Mouse (Mus musculus) midbrain, postnatal 0 days (tissue): ENCODE measurements around the gene Vps51. TPM values are rescaled to one million over a fixed set of nuclear protein-coding genes. Genes with fewer than 3 reads are reported as not detected.

Experiments
- ATAC-seq: fragments of 200-750 bp; cut with Nextera tagmentation; 2 replicates; pipeline ENCODE4 v1.8.0; 2017; ENCODE audit warnings: moderate number of reproducible peaks, mild to moderate bottlenecking, moderate TSS enrichment, moderate library complexity; ENCODE audit not compliant: low FRiP score
- DNase-seq: peaks from one replicate; pipeline ENCODE4 v3.0.0-alpha.2; 2015; ENCODE audit warnings: low spot score
- H3K27ac ChIP-seq: fragments of 300-500 bp; sonication (generic); 2 replicates; pipeline ENCODE4 v1.5.1; 2014; ENCODE audit warnings: low read depth, mild to moderate bottlenecking, low read length, mixed read lengths
- H3K27me3 ChIP-seq: fragments of 300-500 bp; sonication (generic); 2 replicates; pipeline ENCODE4 v1.6.1; 2014; ENCODE audit warnings: low read length, control low read depth, mixed read lengths; ENCODE audit not compliant: insufficient read depth
- H3K36me3 ChIP-seq: fragments of 300-500 bp; sonication (generic); 2 replicates; pipeline ENCODE4 v1.6.1; 2014; ENCODE audit warnings: low read length, control low read depth, mixed read lengths; ENCODE audit not compliant: insufficient read depth
- H3K4me1 ChIP-seq: fragments of 300-500 bp; sonication (generic); 2 replicates; pipeline ENCODE4 v1.6.1; 2014; ENCODE audit warnings: mild to moderate bottlenecking, control low read depth, antibody characterized with exemption, low read length, mixed read lengths; ENCODE audit not compliant: insufficient read depth
- H3K4me2 ChIP-seq: fragments of 300-500 bp; sonication (generic); 2 replicates; pipeline ENCODE4 v1.6.1; 2014; ENCODE audit warnings: low read depth, mild to moderate bottlenecking, low read length, mixed read lengths; ENCODE audit not compliant: poor library complexity, severe bottlenecking
- H3K4me3 ChIP-seq: fragments of 300-500 bp; sonication (generic); 2 replicates; pipeline ENCODE4 v1.5.1; 2014; ENCODE audit warnings: low read depth, mild to moderate bottlenecking, low read length, moderate library complexity
- H3K9ac ChIP-seq: fragments of 300-500 bp; sonication (generic); replicated peaks from 2 replicates; pipeline ENCODE4 v1.6.1; 2014; ENCODE audit warnings: mild to moderate bottlenecking, low read length, moderate library complexity, mixed read lengths; ENCODE audit not compliant: poor library complexity, severe bottlenecking
- H3K9me3 ChIP-seq: fragments of 300-500 bp; sonication (generic); 2 replicates; pipeline ENCODE4 v1.6.1; 2016; ENCODE audit warnings: low read length, control low read depth
- CTCF ChIP-seq: IDR thresholded peaks from 2 replicates; pipeline ENCODE4 v1.5.1; 2016; ENCODE audit warnings: antibody characterized with exemption, mild to moderate bottlenecking
- WGBS: fragments of 180-500 bp; shearing (Covaris S2); extraction: QIAGEN DNeasy Blood & Tissue Kit; methylation state at CpG from one replicate; pipeline ENCODE4 v1.1.7; 2014; 5-methylcytosine and 5-hydroxymethylcytosine counted together
- polyA plus RNA-seq: library from polyadenylated mRNA; unstranded; fragments of >200 nt; fragmentation: Nextera tagmentation; extraction: Ambion mirVana; gene quantifications from 2 replicates; pipeline ENCODE4 v1.2.1, GENCODE M21; 2015
- total RNA-seq: library from RNA; depleted of rRNA; stranded (reverse); fragments of >200 nt; gene quantifications from 2 replicates; pipeline ENCODE4 v1.2.3, GENCODE M21; 2014

Gene Vps51
- total and polyA plus RNA-seq, 2 experiments from 2014 or later: 92.4 to 95.7 TPM

DNA sequence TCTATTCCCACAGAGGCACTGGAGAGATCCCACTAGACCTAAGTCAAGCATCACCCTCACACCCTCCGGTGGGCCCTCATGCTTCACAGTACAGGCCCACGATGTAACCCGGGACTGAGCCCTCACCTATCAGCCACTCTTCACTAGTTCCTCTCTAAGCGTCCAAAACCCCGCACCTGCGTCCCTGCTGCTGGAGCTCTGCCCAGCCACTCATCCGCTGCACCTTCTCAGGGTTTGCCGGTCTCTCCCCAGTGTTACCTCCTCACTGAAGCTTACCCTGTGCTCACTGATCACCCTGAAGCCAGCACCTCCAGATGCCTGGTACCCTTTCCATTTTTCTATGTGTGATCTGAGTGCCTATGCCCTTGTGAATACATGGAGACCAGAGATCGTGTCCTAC lies 34.7 kb downstream of the Vps51 start:
- no peaks in the 10 kb centered on the region for H3K9me3 ChIP-seq
- DNase-seq: no peak
- peaks cover 6% of the 10 kb centered on the region for H3K4me1 ChIP-seq
- no peaks in the 10 kb centered on the region for H3K36me3 ChIP-seq
- 75% methylated on average over 9 of the region's 9 CpGs for WGBS
- H3K4me2 ChIP-seq: no peak overlapping the region
- no peak overlapping the region for H3K9ac ChIP-seq
- no peaks in the 10 kb centered on the region for H3K27me3 ChIP-seq
- H3K27ac ChIP-seq: no peak overlapping the region
- no peak overlapping the region for H3K4me3 ChIP-seq
- no peak for ATAC-seq
- TF ChIP-seq CTCF: no peak

DNA sequence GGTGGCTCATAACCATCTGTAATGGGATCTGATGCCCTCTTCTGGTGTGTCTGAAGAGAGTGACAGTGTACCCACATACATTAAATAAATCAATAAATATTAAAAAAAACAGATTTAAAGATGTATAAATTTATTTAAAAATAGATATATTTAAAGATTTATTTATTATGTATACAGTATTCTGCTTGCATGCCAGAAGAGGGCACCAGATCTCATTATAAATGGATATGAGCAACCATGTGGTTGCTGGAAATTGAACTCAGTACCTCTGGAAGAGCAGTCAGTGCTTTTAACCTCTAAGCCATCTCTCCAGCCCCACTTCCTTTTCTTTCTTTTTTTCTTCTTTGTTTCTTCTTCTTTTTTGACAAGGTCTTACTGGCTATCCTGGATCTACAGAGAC lies 37.0 kb downstream of the Vps51 start:
- Histone ChIP-seq H3K9ac (no peak overlapping the region), H3K4me3 (no peak overlapping the region), H3K27me3 (no peaks in the 10 kb centered on the region), H3K27ac (no peak overlapping the region), H3K4me1 (peaks cover under 1% of the 10 kb centered on the region; the same call in 1 of the 2 replicates), H3K4me2 (no peak overlapping the region), H3K36me3 (no peaks in the 10 kb centered on the region), H3K9me3 (no peaks in the 10 kb centered on the region)
- ATAC-seq (no peak), DNase-seq (no peak)
- peak; percentile 38 for TF ChIP-seq CTCF

DNA sequence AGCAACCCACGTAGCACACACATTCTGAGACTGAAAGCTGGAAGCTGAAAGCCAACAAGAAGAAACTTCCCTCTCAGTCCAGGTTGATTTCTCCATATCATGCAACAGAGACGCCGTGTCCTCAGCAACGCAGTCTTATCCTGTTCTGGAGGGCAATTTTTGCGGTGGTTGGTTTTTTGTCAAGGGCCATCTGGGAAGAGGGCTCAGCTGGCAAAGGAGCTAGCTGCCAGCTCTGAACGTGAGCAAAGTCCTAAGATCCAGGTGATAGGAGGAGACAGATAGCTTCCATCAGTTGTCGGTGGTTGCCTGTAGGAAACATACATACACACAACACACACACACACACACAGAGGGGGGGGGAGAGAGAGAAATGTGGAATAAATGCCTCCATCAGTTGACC lies 38.7 kb downstream of the Vps51 start:
- Histone ChIP-seq H3K9ac (no peak overlapping the region), H3K4me3 (no peak overlapping the region), H3K27me3 (no peaks in the 10 kb centered on the region), H3K4me2 (no peak overlapping the region), H3K4me1 (no peaks in the 10 kb centered on the region), H3K36me3 (no peaks in the 10 kb centered on the region), H3K27ac (no peak overlapping the region), H3K9me3 (no peaks in the 10 kb centered on the region)
- TF ChIP-seq CTCF: no peak
- ATAC-seq (no peak), DNase-seq (no peak)
- 85% methylated on average over 7 of the region's 7 CpGs for WGBS

DNA sequence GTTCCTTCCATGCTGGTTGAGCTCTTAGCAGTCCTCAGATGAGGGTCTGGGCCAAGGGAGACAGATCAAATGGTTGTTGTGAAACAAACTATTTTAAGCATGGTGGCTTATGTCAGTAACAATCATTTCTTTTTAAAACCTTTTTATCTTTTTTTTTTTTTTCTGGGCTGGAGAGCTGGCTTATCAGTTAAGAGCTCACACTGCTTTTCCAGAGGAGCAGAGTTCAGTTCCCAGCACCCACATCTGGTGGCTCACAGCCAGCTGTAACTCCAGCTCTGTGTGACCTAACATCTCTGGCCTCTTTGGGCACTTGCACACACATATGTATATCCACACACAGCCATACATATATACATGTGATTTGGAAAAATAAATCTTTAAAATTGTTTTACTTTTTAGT lies 39.3 kb downstream of the Vps51 start:
- no peaks in the 10 kb centered on the region for H3K4me1 ChIP-seq
- no peak for TF ChIP-seq CTCF
- H3K27me3 ChIP-seq: no peaks in the 10 kb centered on the region
- H3K27ac ChIP-seq: no peak overlapping the region
- ATAC-seq (no peak), DNase-seq (no peak)
- no peak overlapping the region for H3K9ac ChIP-seq
- H3K4me3 ChIP-seq: no peak overlapping the region
- no peaks in the 10 kb centered on the region for H3K9me3 ChIP-seq
- H3K36me3 ChIP-seq: no peaks in the 10 kb centered on the region
- no peak overlapping the region for H3K4me2 ChIP-seq

DNA sequence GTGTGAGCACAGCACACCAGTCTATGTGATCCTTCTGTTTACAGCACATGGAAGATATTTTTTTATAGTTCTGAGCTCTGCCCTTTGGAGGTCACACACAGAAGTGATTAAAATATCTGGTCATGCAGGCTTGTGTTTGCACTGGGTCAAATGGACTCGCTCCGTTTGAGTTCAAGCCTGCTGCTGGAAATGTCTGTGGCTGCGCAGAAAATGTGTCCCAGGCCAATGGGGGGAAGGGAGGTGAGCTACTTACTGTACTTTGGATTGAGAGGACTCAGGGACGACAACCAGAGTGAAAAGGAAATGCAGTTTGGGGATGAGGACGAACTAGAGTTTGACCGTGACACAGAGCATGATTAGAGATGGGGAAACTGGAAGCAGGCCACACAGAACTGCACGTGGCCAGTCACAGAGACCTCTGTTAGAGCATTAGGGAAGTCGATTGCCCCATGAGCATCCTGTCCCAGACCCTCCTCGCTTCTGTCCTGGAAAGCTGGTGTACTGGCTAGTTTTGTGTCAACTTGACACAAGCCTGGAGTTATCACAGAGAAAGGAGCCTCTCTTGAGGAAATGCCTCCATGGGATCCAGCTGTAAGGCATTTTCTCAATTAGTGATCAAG lies 41.0 kb downstream of the Vps51 start:
- Histone ChIP-seq H3K9ac (no peak overlapping the region), H3K4me2 (no peak overlapping the region), H3K27ac (no peak overlapping the region), H3K27me3 (no peaks in the 10 kb centered on the region), H3K4me3 (no peak overlapping the region), H3K4me1 (no peaks in the 10 kb centered on the region), H3K9me3 (no peaks in the 10 kb centered on the region), H3K36me3 (no peaks in the 10 kb centered on the region)
- WGBS: 82% methylated on average over 9 of the region's 9 CpGs
- no peak for TF ChIP-seq CTCF
- DNase-seq (no peak), ATAC-seq (no peak)

DNA sequence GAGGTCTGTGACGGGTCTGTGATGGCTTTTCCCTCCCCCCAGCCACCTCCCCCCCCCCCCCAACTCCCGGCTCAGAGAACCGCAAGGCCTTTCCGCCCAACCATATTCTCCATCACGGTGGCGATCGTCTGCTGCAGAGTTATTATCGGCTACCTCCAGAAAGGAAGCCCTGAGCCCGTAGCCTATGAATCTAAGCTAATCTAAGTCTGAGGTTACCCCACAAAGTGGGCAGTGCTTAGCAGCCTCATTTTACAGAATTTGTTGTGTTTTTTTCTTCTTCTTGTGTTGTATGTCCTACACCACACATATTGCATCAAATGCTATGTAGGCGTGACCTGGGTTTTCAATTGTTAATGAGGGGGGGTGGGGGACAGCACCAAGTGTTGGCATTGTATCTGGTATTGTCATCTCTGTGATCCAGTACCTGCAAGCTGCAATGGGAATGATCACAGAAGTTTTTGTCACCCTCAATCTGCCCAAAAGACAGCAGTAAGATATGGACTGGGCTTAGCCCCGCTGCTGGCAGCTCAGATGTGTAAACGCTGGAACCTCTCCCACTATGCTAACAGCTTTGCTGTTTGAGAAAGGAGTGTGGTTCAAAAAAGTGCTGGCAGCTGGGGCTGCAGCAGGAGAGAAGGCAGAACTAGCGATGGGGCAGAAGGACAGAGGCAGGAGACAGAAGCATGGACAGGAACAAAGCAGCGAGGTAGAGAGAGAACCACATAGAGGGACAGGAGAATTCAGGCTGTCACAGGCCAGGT lies 46.3 kb downstream of the Vps51 start:
- Histone ChIP-seq H3K27ac (no peak overlapping the region), H3K4me3 (no peak overlapping the region), H3K27me3 (no peaks in the 10 kb centered on the region), H3K9ac (no peak overlapping the region), H3K4me1 (no peaks in the 10 kb centered on the region), H3K9me3 (no peaks in the 10 kb centered on the region), H3K4me2 (no peak overlapping the region), H3K36me3 (no peaks in the 10 kb centered on the region)
- ATAC-seq: no peak
- DNase-seq: no peak
- 72% methylated on average over 13 of the region's 14 CpGs for WGBS
- no peak for TF ChIP-seq CTCF
